Mouse (Mus musculus) liver, postnatal 0 days (tissue): ENCODE results near the gene Cdkl4.

Source experiments
- CTCF ChIP-seq: sonication (generic); IDR thresholded peaks from 2 replicates; pipeline ENCODE4 v1.5.1; 2016; ENCODE audit warnings: antibody characterized with exemption, low read depth
- EP300 ChIP-seq: IDR thresholded peaks from 2 replicates; pipeline ENCODE4 v1.6.1; 2016; ENCODE audit warnings: antibody characterized with exemption, low read depth, mild to moderate bottlenecking

DNA sequence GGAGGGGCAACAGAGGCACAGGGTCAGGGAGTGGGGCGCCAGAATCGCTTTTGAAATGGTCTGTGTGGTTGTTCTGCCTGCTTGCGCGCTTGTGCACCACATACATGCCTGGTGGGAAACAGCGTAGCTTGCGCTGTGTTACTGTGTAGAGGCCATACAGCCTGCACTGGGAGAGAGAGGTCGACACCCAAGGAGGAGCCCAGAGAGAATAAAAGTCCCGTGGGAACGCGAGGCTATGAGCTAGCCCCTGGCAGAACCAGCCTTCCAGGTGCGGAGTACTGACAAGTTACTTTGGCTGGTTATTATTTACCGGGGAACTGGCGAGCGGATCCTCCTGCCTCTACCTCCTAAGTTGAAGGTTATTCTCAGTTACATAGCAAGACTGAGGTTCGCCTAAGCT is 26.6 kb downstream of the Cdkl4 start:
- no peak for TF ChIP-seq CTCF
- TF ChIP-seq EP300, result no peak
